Mouse (Mus musculus): Measurements from ENCODE around the gene Opn1sw. TPM values are rescaled to one million over a fixed set of nuclear protein-coding genes. Genes with fewer than 3 reads are reported as not detected.

Opn1sw gene
- polyA plus RNA-seq, 1 experiment = not detected

DNA sequence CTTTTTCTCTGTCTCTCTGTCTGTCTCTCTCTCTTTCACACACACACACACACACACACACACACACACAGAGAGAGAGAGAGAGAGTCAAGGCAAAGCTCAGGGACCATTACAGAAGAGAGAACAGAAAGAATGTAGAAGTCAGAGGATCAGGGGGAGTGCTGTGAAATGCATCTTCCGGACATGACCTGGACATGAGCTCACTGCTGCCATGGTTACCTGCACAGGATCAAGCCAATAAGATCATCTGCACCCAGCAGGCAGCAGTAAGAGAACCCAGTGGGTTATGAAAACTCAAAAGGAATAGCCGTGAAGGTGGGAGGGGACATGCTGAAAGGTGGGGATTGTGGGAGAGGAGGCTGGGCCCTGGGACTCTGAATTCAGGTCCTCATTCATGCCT is 5.8 kb downstream of the Opn1sw start:
- Histone ChIP-seq H3K27ac (ENCODE audit: insufficient read depth, low read length) (no peak overlapping the region), H3K27me3 (ENCODE audit: control insufficient read depth, insufficient read depth, low read length, poor library complexity, severe bottlenecking) (no peaks in the 10 kb centered on the region), H3K36me3 (ENCODE audit: control insufficient read depth, insufficient read depth, low read length, poor library complexity, severe bottlenecking) (no peaks in the 10 kb centered on the region), H3K4me1 (ENCODE audit: control insufficient read depth, insufficient read depth, low read length) (no peaks in the 10 kb centered on the region), H3K9ac (ENCODE audit: low read depth, poor library complexity, severe bottlenecking) (no peak overlapping the region), H3K9me3 (replicated peaks; ENCODE audit: control insufficient read depth, insufficient read depth, low read length, poor library complexity, severe bottlenecking) (no peaks in the 10 kb centered on the region), H3K4me3 (ENCODE audit: low read depth, low read length) (no peak overlapping the region)
- TF ChIP-seq POLR2A (IDR thresholded peaks at IDR 0.05; ENCODE audit: insufficient read depth, low read length) (no peak), CTCF (IDR thresholded peaks at IDR 0.05; ENCODE audit: low read depth, low read length) (no peak), EP300 (IDR thresholded peaks at IDR 0.05; ENCODE audit: insufficient read depth, low read depth, low read length) (no peak)

DNA sequence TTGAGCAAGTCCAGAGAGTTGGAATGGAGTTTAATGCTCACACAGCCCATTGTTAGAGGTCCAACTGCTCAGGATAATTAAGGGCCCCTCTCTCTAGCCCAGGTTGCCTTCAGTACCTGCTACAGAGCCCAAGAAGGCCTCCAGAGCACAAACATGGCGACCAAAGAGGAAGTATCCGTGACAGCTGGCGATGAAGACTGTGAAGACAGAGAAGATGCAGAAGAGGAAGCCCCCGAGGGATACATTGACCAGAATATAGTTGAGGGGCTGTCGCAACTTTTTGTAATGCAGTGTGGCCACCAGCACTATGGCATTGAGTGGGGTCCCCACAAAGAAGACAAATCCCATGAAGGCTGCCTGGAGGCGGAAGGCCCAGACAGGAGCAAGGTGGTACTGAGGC is 8.3 kb downstream of the Opn1sw start:
- H3K36me3 ChIP-seq (ENCODE audit: control insufficient read depth, insufficient read depth, low read length, poor library complexity, severe bottlenecking) = peaks cover 8% of the 10 kb centered on the region
- no peaks in the 10 kb centered on the region for H3K4me1 ChIP-seq (ENCODE audit: control insufficient read depth, insufficient read depth, low read length)
- no peak overlapping the region for H3K27ac ChIP-seq (ENCODE audit: insufficient read depth, low read length)
- no peaks in the 10 kb centered on the region for H3K9me3 ChIP-seq (replicated peaks; ENCODE audit: control insufficient read depth, insufficient read depth, low read length, poor library complexity, severe bottlenecking)
- H3K27me3 ChIP-seq (ENCODE audit: control insufficient read depth, insufficient read depth, low read length, poor library complexity, severe bottlenecking) = no peaks in the 10 kb centered on the region
- no peak overlapping the region for H3K4me3 ChIP-seq (ENCODE audit: low read depth, low read length)
- no peak overlapping the region for H3K9ac ChIP-seq (ENCODE audit: low read depth, poor library complexity, severe bottlenecking)
- TF ChIP-seq POLR2A (IDR thresholded peaks at IDR 0.05; ENCODE audit: insufficient read depth, low read length) (no peak), CTCF (IDR thresholded peaks at IDR 0.05; ENCODE audit: low read depth, low read length) (no peak), EP300 (IDR thresholded peaks at IDR 0.05; ENCODE audit: insufficient read depth, low read depth, low read length) (no peak)

DNA sequence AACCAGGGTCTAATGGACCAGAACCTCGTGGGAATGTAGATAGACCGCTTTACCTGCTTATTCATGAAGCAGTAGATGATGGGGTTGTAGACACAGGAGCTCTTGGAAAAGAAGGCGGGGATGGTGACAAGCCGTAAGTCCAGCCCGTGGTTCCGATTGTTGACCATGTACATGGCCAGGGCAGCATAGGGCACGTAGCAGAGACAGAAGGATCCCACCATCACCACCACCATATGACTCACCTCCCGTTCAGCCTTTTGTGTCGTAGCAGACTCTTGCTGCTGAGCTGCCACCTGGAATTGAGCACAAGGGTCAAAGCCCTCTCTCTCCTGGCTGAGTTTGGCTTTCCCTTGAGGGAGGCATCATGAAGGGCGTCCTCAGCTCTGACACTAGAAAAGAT is 9.6 kb downstream of the Opn1sw start:
- Histone ChIP-seq H3K4me1 (ENCODE audit: control insufficient read depth, insufficient read depth, low read length) (no peaks in the 10 kb centered on the region), H3K27me3 (ENCODE audit: control insufficient read depth, insufficient read depth, low read length, poor library complexity, severe bottlenecking) (no peaks in the 10 kb centered on the region), H3K9ac (ENCODE audit: low read depth, poor library complexity, severe bottlenecking) (no peak overlapping the region), H3K4me3 (ENCODE audit: low read depth, low read length) (no peak overlapping the region), H3K36me3 (ENCODE audit: control insufficient read depth, insufficient read depth, low read length, poor library complexity, severe bottlenecking) (peaks cover 21% of the 10 kb centered on the region), H3K27ac (ENCODE audit: insufficient read depth, low read length) (no peak overlapping the region), H3K9me3 (replicated peaks; ENCODE audit: control insufficient read depth, insufficient read depth, low read length, poor library complexity, severe bottlenecking) (no peaks in the 10 kb centered on the region)
- no peak for TF ChIP-seq CTCF (IDR thresholded peaks at IDR 0.05; ENCODE audit: low read depth, low read length)
- TF ChIP-seq EP300 (IDR thresholded peaks at IDR 0.05; ENCODE audit: insufficient read depth, low read depth, low read length) = no peak
- TF ChIP-seq POLR2A (IDR thresholded peaks at IDR 0.05; ENCODE audit: insufficient read depth, low read length) = no peak

DNA sequence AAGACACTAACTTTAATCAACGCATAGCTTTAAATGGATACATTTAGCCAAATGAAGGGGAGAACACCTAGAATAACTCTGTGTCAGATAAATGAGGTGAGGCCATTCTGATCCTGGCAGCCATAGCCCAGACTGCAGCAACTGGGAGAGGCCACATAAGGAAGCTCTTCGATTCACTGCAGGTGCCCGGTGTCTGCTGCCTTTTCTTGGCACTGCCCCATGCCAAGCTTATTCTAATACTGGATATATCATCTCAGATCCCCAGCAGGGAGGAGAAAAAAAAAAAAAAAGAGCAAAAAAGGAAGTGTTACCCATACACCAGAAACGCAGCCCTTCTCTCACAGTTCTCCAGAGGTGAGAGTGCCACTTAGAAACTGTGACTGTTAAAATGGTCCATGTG is 10.9 kb downstream of the Opn1sw start:
- Histone ChIP-seq H3K4me3 (ENCODE audit: low read depth, low read length) (no peak overlapping the region), H3K9me3 (replicated peaks; ENCODE audit: control insufficient read depth, insufficient read depth, low read length, poor library complexity, severe bottlenecking) (no peaks in the 10 kb centered on the region), H3K27me3 (ENCODE audit: control insufficient read depth, insufficient read depth, low read length, poor library complexity, severe bottlenecking) (no peaks in the 10 kb centered on the region), H3K36me3 (ENCODE audit: control insufficient read depth, insufficient read depth, low read length, poor library complexity, severe bottlenecking) (peaks cover 29% of the 10 kb centered on the region), H3K27ac (ENCODE audit: insufficient read depth, low read length) (no peak overlapping the region), H3K4me1 (ENCODE audit: control insufficient read depth, insufficient read depth, low read length) (no peaks in the 10 kb centered on the region), H3K9ac (ENCODE audit: low read depth, poor library complexity, severe bottlenecking) (no peak overlapping the region)
- TF ChIP-seq POLR2A (IDR thresholded peaks at IDR 0.05; ENCODE audit: insufficient read depth, low read length) = no peak
- no peak for TF ChIP-seq CTCF (IDR thresholded peaks at IDR 0.05; ENCODE audit: low read depth, low read length)
- TF ChIP-seq EP300 (IDR thresholded peaks at IDR 0.05; ENCODE audit: insufficient read depth, low read depth, low read length) = no peak

DNA sequence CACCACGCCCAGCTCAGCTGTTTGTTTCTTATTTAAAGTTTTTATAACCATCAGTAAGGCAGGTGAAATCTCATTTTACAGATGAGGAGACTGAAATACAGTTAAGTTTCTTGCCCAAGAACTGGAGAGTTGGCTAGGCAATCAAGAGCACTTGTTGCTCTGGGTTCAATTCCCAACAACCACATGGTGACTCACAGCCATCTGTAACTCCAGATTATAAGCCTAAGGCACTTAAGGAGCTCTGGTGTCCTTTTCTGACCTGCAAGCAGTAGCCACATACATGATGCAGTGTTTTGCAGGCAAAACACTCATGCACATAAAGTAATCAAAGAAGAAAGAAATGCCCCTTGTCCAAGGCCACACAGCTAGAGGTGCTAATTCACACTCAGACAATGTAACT is 23.0 kb downstream of the Opn1sw start:
- Histone ChIP-seq H3K9me3 (replicated peaks; ENCODE audit: control insufficient read depth, insufficient read depth, low read length, poor library complexity, severe bottlenecking) (no peaks in the 10 kb centered on the region), H3K36me3 (ENCODE audit: control insufficient read depth, insufficient read depth, low read length, poor library complexity, severe bottlenecking) (peaks cover 37% of the 10 kb centered on the region), H3K4me1 (ENCODE audit: control insufficient read depth, insufficient read depth, low read length) (no peaks in the 10 kb centered on the region), H3K27ac (ENCODE audit: insufficient read depth, low read length) (no peak overlapping the region), H3K9ac (ENCODE audit: low read depth, poor library complexity, severe bottlenecking) (no peak overlapping the region), H3K4me3 (ENCODE audit: low read depth, low read length) (no peak overlapping the region), H3K27me3 (ENCODE audit: control insufficient read depth, insufficient read depth, low read length, poor library complexity, severe bottlenecking) (no peaks in the 10 kb centered on the region)
- no peak for TF ChIP-seq CTCF (IDR thresholded peaks at IDR 0.05; ENCODE audit: low read depth, low read length)
- TF ChIP-seq EP300 (IDR thresholded peaks at IDR 0.05; ENCODE audit: insufficient read depth, low read depth, low read length) = no peak
- no peak for TF ChIP-seq POLR2A (IDR thresholded peaks at IDR 0.05; ENCODE audit: insufficient read depth, low read length)

DNA sequence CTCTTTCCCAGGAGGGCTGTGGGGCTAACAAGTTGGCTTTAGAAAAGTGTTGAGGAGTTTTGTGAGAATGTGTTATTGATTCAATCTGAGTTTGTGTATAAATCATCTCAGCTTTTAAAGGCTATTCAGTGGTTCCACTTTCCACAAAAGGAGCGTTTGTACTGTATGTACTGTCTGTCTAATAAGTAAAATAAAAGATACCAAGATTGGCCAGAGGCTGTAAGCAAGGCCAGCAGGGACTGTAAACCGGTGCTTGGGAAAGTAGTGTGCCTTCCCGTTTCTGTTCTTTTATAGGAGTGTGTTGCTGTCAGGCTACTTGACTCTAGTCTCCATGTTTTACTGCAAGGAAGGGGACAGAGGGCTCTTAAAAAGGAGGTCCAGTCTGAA is 25.1 kb downstream of the Opn1sw start:
- Histone ChIP-seq H3K9ac (ENCODE audit: low read depth, poor library complexity, severe bottlenecking) (no peak overlapping the region), H3K27me3 (ENCODE audit: control insufficient read depth, insufficient read depth, low read length, poor library complexity, severe bottlenecking) (no peaks in the 10 kb centered on the region), H3K36me3 (ENCODE audit: control insufficient read depth, insufficient read depth, low read length, poor library complexity, severe bottlenecking) (peaks cover 36% of the 10 kb centered on the region), H3K27ac (ENCODE audit: insufficient read depth, low read length) (no peak overlapping the region), H3K4me3 (ENCODE audit: low read depth, low read length) (no peak overlapping the region), H3K4me1 (ENCODE audit: control insufficient read depth, insufficient read depth, low read length) (no peaks in the 10 kb centered on the region), H3K9me3 (replicated peaks; ENCODE audit: control insufficient read depth, insufficient read depth, low read length, poor library complexity, severe bottlenecking) (no peaks in the 10 kb centered on the region)
- TF ChIP-seq POLR2A (IDR thresholded peaks at IDR 0.05; ENCODE audit: insufficient read depth, low read length) (no peak), CTCF (IDR thresholded peaks at IDR 0.05; ENCODE audit: low read depth, low read length) (no peak), EP300 (IDR thresholded peaks at IDR 0.05; ENCODE audit: insufficient read depth, low read depth, low read length) (no peak)
